Mouse (Mus musculus): ENCODE data around the gene Tbata.

Gene Tbata

DNA sequence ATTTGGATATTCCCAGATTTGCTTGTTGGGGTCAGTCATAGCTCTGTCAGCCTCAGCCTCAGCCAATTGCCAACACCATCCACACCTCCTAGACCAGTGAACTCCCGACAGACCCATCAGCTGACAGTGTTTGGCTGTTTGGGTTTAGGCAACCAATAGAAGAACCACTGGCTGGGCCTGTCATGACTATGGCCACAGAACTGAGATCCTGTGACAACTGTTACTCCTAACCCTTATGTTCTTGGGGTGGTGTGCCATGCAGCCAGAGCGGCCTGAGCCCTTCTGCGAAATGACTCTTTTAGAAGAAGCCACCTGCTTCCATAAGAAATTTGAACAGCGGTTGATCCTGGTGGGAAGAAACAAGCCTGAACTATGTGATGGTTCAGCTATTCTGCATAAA, 39.4 kb downstream of the Tbata start:
- DNase-seq (ENCODE audit: low spot score in 2 of 2), result no peak

- DNase-seq (ENCODE audit: low spot score in 2 of 2), result peak in 1 of 2 experiments; percentile 44
Observed at GRCm38 (mm10) chr10:61211743-61212142, 40.0 kb downstream of the Tbata start.

GRCm38 (mm10) chr10:61212817-61213216, 41.1 kb downstream of the Tbata start:
- DNase-seq (ENCODE audit: low spot score in 2 of 2), result no peak

DNA sequence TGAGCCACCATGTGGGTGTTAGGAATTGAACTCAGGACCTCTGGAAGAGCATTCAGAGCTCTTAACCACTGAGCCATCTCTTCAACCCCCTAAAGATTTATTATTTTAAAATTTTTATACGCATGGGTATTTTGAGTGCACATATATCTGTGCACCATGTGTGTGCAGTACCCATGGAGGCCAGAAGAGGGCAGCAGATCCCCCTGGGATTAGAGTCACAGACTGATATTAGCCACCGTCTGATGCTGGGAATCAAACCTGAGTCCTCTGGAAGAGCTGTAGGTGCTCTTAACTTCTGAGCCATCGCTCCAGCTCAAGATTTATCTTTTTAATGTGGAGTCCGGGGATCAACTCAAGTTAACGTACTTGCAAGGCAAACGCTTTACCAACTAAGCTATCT, 43.9 kb downstream of the Tbata start:
- DNase-seq (ENCODE audit: low spot score in 2 of 2), result no peak

- no peak for DNase-seq (ENCODE audit: low spot score in 2 of 2)
Observed at GRCm38 (mm10) chr10:61216163-61216562, 44.4 kb downstream of the Tbata start.

DNA sequence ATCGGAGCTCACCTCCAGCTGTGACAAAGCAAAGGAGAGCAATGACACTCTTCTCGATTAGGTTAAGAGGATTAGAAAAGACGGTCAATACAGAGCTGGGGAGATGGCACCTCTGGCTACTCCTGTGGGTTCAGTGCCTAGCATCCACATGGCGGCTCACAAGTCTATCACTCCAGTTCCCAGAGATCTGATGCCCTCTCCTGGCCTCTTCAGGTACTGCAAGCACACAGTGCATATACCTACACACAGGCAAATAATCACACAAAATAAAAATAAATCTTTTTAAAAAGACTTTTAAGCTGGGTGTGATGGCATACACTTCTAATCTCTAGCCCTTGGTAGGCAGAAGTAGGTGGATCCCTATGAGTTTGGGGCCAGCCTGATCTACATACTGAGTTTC, 47.6 kb downstream of the Tbata start:
- no peak for DNase-seq (ENCODE audit: low spot score in 2 of 2)

- no peak for DNase-seq (ENCODE audit: low spot score in 2 of 2)
Observed at GRCm38 (mm10) chr10:61225694-61226093, 53.9 kb downstream of the Tbata start.

DNA sequence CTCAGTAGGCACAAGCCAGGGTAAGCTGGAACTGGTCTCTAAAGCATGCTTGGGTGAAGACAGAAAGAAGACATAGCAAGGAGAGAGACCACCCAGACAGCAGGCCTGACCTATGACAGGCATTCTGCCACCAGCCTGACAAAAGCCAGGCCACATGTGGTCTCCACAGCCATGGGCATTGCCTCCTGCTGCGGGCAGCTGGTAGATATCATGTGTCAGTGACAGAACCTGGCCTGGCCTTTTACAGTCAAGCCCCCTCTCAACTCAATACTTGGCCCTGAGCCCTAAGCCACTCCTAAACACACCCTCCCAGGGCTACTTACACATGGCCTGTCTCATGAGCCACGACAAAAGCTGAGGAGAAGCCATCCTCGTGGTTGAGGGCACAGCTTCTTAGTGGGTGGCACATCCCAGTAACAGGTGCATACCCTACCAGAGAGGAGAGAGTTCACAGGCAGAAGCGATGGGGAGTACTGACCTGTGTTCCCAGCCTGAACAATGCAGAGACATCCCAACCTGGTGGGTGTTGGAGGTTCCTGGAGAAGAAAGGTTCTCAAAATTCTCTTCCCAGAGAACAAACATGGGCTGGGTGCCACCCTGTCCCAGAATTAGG, 55.1 kb downstream of the Tbata start:
- no peak for DNase-seq (ENCODE audit: low spot score in 2 of 2)

- no peak for DNase-seq (ENCODE audit: low spot score in 2 of 2)
Observed at GRCm38 (mm10) chr10:61231756-61232155, 60.0 kb downstream of the Tbata start.

GRCm38 (mm10) chr10:61232858-61233567, 61.3 kb downstream of the Tbata start:
- no peak for DNase-seq (ENCODE audit: low spot score in 2 of 2)

DNA sequence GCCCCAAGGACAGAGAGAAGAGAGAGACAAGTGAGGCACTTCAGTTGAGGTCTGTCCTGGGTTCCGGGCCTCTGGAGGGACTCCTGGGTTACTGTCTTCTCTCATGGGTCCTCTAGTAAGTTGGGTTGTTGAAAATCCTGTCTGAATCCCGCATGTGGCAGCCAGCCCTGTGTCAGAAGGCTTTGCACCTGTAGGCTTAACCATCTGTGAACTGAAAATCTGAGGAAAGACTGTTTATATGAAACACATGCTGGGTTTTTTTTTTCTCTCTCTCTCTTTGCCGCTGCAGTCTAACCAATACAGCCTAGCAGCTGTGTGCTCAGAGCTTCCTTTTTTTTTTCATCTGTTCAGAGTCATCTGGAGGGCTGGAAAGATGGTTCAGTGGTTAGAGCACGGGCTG, 62.6 kb downstream of the Tbata start:
- no peak for DNase-seq (ENCODE audit: low spot score in 2 of 2)

- DNase-seq (ENCODE audit: low spot score in 2 of 2), result no peak
Observed at GRCm38 (mm10) chr10:61235677-61236267, 64.0 kb downstream of the Tbata start.

DNA sequence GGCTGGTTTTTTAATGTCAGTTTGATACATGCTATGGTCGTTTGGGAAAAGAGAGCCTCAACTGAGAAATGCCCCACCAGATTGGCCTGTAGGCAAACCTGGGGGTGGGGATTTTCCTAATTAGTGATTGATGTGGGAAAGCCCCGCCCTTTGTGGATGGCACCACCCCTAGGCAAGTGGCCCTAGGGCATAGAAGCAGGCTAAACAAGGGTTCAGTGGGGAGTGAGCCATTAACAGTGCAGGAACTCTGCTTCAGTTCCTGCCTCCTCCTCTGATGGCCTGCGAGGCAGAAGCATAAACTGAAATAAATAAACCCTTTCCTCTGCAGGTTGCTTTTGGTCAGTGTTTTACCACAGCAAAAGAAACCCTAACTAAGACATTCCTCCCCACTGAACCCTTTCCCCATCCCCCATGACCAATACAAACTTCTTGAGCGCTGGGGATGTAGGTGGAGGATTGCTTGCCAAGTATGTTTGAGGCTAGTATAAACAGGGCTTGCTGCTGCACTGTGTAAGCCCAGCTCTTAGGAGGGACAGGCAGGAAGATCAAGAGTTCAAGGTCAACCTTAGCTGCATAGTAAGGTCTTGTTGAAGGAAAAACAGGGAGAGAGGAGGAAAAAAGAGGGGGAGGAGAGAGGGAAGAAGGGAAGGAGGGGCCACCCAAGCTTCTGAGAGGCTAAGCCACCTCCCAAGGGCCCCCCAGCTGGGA, 65.1 kb downstream of the Tbata start:
- DNase-seq (ENCODE audit: low spot score in 2 of 2), result no peak

DNA sequence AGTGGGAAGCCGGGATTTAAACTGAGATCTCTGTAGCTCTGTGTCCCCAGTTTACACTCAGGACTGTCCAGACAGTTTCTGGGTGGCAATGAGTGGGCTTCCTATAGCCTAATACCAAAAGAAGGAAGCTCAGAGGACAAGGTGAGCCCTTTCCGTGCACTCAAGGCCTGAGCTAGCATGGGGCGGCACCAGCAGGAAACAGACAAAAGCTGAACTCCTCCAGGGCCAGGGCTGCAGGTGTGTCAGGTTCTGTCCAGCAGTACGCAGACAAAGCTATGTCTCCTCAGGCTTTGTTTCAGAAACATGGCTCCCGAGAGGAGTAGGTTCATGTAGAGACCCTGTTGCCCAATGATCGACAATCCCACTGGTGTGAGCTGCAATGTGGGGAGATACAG, 65.6 kb downstream of the Tbata start:
- DNase-seq (ENCODE audit: low spot score in 2 of 2), result no peak

Measured in left cerebral cortex, adult 9 months (tissue).